Mouse (Mus musculus): ENCODE results near the gene Pigb. TPM values are rescaled to one million over a fixed set of nuclear protein-coding genes. Genes with fewer than 3 reads are reported as not detected.

Gene Pigb
- polyA plus RNA-seq, 2 experiments from 2014 or later = 14.2 to 22.2 TPM

DNA sequence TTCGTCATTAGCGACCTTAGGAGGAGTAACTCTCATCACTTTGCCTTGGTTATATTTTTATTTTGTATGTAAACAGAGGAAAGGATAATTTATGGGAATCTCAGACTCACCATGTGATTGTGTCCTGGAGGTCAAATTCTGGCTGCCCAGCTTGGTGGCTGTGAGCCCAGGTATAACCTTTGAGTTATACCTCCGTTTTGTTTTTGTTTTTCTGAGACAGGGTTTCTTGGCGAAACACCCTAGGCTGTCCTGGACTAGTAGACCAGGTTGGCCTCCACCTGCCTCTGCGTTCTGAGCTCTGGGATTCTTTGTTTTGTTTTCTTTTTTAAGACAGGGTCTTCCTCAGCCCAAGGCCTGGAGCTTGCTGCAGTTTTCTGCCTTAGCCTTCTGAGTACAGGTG, 51.5 kb downstream of the Pigb start:
- ATAC-seq = no peak

DNA sequence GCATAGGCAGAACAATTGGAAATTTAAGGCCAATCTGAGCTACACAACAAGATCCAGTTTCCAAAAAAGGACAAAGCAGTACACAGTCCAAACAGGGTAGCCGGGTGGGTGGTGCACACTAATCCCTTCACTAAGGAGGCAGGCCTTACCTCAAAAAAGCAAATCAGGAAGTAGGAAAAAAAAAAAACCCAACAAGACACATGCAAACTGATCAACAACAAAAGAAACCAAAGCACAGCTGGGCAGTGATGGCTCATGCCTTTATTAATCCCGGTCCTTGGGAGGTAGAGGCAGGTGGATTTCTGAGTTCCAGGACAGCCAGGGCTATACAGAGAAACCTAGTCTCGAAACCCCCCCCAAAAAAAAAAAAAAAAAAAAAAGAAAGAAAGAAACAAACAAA, 52.5 kb downstream of the Pigb start:
- ATAC-seq = no peak

DNA sequence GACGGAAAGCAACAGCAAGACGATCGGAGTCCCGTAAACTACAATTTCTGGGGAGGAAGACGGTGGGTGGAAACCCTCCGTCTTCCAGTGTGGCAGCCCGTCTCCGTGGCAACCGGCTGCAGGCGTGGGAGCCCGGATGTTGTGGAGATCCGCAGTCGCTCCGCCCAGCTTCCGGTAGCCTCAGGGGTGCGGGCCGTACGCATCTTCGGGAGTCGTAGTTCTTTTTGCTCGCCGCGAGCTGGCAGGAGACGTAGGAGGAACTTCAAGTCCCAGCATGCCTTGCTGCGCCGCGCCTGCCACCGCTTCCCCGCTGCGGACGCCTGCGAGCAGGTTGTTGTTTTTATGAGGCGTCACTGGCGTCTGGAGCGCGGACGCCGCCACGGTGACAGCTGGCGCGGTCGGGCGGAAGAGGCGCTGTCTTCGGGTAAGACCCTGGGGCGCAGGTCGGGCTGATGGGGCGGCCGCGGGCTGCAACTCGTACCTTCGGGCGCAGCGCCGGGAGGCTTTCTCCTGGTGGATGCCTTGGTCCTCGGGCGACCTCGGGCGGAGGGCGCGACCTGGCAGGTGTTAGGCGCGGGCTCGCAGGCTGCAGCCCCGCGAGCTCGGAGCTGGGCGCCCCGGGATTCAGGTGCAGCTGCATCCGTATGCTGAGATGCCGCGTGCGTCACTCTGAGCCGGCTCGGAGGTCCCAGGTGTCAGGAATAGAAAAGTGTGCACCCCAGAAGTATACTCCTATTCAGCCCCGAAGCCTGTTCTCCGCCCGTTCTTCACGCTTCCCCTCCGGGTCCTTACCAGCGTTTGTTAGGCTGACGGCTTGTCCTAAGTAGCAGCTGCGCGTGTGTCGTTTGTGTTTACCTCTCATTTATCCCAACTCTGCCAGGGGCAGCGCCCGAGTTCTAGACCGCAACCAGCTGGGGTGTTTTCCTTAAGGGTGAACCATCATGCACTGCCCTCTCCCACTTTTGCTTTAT, 54.6 kb downstream of the Pigb start, which contains the start of the genes Ccpg1os and Ccpg1:
Ccpg1os (minus strand) TSS at position 133 of the 971 bp plus-strand sequence.
Ccpg1 (plus strand) TSS at position 180 of the 971 bp plus-strand sequence.
- peak; percentile 95 for ATAC-seq

DNA sequence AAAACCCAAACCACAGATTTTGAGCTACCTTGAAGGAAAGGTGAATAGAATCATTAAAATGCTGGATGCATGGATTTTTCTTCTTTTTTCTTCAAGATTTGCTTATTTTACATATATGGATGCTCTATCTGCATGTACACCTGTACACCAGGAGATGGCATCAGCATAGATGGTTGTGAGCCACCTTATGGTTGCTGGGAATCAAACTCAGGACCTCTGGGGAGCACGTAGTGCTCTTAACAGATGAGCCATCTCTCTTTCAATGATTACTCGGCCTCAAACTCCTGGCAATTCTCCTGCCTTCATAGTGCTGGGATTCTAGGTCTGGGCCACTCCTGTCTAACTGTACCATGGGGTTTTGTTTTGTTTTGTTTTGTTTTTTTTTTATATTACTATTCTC, 57.1 kb downstream of the Pigb start:
- ATAC-seq = no peak

DNA sequence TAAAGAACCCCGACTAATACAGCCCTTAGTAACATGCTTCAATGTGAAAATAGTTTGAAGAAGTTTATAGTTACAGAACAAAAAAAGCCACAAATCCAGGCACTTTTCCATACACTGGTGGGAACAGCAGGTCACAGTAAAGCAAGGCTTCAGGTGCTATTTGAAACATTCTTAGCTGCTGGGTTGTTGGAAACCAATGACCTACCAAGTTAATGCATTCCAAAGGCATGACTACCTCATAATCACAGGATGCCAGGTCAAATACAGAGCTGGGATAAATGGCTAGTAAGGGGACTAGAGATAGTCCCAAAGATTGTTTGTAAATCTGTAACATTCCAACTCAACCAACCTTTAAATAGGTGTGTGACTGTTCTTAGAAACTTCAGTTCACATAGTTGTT, 64.9 kb downstream of the Pigb start:
- no peak for ATAC-seq

DNA sequence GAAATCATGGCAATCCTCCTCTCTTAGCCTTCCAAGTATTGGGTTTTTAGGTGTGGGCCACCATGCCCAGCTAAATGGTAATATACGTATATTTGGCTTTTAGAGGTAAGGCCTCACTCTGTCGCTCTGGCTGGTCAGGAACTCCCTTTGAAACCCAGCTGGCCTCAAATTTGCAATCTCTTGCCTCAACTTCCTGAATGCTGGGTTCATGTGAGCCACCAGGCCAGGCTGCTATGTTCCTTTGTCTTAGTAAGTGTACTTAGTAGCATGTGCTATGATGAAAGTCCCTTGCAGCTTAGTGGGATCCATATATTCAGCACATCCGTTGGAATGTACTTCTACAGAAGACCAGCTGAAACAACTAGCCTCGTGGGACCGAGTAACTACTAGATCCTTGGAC, 65.4 kb downstream of the Pigb start:
- no peak for ATAC-seq

DNA sequence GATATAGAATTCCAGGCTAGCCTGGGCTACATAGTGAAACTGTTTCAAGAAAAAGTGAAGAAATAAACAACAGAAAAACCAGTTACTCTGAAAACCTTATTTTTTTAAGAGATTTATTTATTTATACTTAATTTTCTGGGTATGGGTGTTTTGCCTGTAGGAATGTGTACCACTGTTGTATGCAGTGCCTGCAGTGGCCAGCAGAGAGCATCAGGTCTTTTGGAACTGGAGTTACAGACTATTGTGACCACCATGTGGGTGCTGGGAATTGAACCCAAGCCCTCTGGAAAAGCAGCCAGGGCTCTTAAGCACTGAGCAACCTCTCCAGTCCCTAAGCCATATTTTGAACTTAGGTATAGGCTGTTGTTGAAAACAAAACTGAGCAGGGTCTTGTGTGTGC, 67.2 kb downstream of the Pigb start:
- ATAC-seq = no peak

DNA sequence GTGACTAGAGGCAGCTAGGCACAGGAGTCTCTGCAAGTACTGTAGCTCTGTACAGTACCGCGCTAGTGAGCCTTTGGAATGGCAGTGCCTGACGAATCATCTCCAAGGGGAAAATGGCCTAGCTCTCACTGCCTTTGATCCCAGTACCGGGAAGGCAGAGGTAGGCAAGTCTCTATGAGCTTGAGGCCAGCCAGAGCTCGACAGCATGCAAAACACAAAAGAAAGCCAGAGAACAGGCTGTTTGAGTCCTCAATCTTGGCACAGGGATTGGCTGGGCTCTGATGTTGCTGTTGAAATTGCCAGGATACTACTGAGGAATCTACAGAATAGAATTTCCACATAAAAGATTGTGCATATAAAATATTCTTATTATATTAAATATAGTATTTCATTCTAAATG, 67.7 kb downstream of the Pigb start:
- no peak for ATAC-seq

DNA sequence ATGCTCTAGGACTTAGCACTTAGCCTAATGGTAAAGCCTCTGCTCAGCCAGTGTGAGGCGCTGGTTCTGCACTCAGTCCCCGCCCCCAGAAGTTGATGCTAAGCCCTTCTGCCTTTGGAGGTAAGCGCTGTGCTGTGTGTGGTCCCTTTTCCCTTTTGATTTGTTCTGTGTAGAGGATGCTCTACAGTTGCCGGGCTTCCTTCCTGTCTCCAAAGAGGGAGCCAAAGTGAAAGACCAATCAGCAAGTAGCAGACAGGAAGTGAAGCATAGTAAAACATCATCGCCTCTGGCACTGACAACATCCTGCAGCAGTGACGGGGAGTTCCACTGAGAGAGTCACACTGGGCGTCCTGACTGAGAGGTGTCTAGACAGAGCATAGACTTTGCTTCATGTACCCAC, 70.3 kb downstream of the Pigb start:
- peak; percentile 93 for ATAC-seq

DNA sequence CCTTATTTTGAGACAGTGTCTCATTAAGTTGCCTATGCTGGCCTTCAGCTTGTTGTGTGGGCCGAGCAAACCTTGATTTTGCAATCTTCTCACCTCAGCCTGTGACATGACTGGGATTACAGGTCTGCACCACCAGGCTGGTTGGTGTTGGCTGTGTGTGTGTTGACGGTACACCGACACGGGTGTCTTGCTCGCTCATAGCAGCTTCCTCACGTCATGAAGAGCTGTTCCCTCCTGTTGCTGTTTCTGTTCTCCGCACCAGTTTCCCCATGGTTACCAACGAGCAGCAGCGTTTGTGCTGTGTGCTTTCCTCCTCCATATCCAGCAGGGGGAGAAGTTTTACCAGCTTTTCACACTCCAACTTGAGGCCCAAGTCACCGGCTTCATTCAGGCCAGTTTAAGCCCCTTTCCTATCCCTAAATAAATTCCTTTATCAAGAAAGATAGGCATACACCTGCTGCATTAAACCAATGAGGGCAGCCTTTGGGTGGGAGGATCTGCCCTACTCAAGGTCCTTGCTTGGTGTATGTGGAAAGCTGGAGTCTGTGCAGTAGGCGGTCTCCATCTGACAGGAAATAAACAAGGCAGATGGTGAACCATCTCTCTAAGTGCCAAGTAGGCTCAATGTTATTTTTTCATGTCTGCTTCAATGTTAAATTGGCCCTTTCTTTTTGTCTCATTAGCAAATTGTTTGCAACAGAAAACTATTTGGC, 71.7 kb downstream of the Pigb start:
- ATAC-seq = peak; percentile 63

DNA sequence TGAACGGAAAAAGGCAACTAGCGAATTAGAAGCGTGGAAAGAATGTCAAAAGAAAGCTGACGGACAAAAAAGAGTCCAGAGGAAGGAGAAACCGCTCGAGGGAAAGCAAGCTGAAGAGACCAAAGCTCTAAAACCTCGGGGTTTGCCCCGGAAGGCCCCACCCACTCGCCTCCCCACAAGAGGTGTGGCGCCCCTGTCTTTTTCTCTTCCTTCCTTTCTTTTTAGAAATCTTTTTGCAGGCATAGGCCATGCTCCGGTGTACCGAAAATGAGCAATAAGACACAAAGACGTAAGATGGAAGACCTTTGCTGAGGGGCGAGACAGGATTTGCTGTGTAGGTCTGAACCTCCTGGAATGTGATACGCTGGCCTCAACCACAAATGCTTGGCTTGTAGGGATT, 78.2 kb downstream of the Pigb start:
- peak; percentile 71 for ATAC-seq

DNA sequence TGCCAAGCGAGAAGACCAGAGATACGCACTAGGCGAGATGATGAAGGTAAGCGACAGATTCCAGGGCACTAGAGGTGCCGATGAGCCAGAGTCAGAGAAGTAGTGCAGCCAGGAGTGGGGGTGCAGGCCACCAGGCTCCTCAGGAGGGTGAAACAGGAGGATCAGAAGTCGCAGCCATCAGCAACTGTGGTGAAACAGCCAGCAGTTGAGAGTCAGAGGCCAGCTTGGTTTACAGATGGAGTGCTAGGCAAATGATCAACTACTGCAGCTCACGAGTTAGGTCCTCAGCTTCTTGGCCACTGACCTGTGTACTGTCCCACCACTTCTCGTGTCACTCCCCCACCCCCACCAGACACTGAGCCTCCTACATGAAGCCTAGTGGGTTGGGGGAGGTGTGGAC, 78.8 kb downstream of the Pigb start:
- ATAC-seq = no peak

DNA sequence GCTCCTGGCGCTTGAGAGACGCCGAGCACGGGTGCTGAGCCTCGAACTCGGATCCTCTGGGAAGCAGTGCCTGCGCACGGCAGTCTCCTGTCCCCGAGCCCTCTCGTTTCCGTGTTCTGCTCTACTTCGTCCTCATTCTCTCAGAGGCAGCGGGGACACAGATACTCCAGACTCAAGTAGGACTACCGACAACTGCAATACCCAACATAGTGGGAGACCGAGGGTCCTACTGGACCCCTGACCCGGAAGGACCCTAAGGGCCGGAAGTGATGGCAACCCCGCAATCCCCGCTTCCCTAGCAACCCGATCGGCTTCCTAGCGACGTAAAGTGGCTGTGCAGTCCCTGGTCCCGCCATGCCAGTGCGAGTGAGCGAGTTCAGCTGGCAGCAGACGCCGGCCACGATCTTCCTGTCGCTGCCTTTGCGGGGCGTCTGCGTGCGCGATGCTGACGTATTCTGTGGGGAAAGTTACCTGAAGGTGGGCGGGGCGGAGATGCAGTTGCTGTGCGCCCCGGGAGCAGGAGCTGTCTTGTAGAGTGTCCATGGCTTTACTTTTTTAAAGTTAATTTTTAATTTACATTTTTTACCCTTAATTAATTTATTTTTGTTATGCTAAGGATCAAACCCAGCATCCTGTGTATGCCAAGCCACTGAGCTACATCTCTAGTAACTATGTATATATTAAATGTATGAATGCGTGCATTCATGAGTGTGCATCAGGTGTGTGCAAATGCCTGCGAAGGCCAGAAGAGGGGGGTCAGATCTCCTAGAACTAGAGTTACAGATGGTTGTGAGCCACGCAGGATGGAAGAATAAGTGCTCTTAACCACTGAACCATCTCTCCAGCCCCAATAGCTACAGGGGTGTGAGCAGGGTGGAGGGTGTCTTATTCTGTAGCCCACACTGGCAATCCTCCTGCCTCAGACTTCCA, 81.4 kb downstream of the Pigb start, which contains the start of the genes Dyx1c1 and Gm44503:
Dyx1c1 (plus strand) TSS at position 265 of the 930 bp plus-strand sequence.
Gm44503 (plus strand) TSS at position 332 of the 930 bp plus-strand sequence.
- ATAC-seq = peak; percentile 80

Other genes with a start within 250 kb of the Pigb start
- under 1 TPM in 1 of 2 experiments, not detected in 1; 0.04 TPM for gene Prtg, start 233.5 kb downstream of the Pigb start, polyA plus RNA-seq (2017; shearing (Covaris generic))
- not detected for gene Pygo1, start 114.7 kb downstream of the Pigb start, polyA plus RNA-seq (2017; shearing (Covaris generic))
- gene Dyx1c1, start 81.6 kb downstream of the Pigb start, polyA plus RNA-seq (2017; shearing (Covaris generic)) = 1 to 10 TPM; 3.7 to 4.0 TPM
- gene Gm44503, start 81.5 kb downstream of the Pigb start, polyA plus RNA-seq (2017; shearing (Covaris generic)) = under 1 TPM in 1 of 2 experiments, not detected in 1; 0.27 TPM
- gene Ccpg1os, start 55.0 kb downstream of the Pigb start, polyA plus RNA-seq (2017; shearing (Covaris generic)) = 1 to 10 TPM; 5.7 to 9.5 TPM
- 100 to 1,000 TPM in 1 of 2 experiments, 10 to 100 TPM in 1; 85.9 to 106 TPM for gene Ccpg1, start 54.9 kb downstream of the Pigb start, polyA plus RNA-seq (2017; shearing (Covaris generic))
- gene Rab27a, start 4.5 kb upstream of the Pigb start, polyA plus RNA-seq (2017; shearing (Covaris generic)) = 10 to 100 TPM; 34.9 to 86.7 TPM
- gene Khdc3, start 61.5 kb upstream of the Pigb start, polyA plus RNA-seq (2017; shearing (Covaris generic)) = under 1 TPM in 1 of 2 experiments, not detected in 1; 0.44 TPM
- gene Gm20509, start 62.1 kb upstream of the Pigb start, polyA plus RNA-seq (2017; shearing (Covaris generic)) = not detected
- 10 to 100 TPM; 78.8 to 89.1 TPM for gene Rsl24d1, start 73.0 kb upstream of the Pigb start, polyA plus RNA-seq (2017; shearing (Covaris generic))

All from CD4-positive, CD25-positive, alpha-beta regulatory T cell, adult 4 months (primary cell).